Mouse (Mus musculus) thymus, adult 2 months (tissue): ENCODE data around the gene Gm21188.
"Not testable (repeated sequence)": the region's sequence is repeated elsewhere in the genome, so short reads cannot be mapped to it uniquely, and the experiment has no call there.

Experiments used
- CTCF ChIP-seq: fragments of 200-500 bp; IDR thresholded peaks from 2 replicates; pipeline ENCODE4 v1.5.1; 2012; ENCODE audit warnings: mild to moderate bottlenecking, control low read depth, low read length, moderate library complexity, borderline replicate concordance; ENCODE audit not compliant: control insufficient read depth, poor library complexity, insufficient read depth; ENCODE audit errors: extremely low read depth
- POLR2A ChIP-seq: fragments of 200-500 bp; IDR thresholded peaks from 2 replicates; pipeline ENCODE4 v1.6.1; 2012; ENCODE audit warnings: mild to moderate bottlenecking, low read length, control low read depth, moderate library complexity; ENCODE audit not compliant: control insufficient read depth, poor library complexity, insufficient read depth; ENCODE audit errors: extremely low read depth

GRCm38 (mm10) chr13:120035151-120035550 is 16.8 kb downstream of the Gm21188 start:
- not testable (repeated sequence) for TF ChIP-seq CTCF, POLR2A
